9 mouse cellular contexts compared by ENCODE assay signal in the genomic region with DNA sequence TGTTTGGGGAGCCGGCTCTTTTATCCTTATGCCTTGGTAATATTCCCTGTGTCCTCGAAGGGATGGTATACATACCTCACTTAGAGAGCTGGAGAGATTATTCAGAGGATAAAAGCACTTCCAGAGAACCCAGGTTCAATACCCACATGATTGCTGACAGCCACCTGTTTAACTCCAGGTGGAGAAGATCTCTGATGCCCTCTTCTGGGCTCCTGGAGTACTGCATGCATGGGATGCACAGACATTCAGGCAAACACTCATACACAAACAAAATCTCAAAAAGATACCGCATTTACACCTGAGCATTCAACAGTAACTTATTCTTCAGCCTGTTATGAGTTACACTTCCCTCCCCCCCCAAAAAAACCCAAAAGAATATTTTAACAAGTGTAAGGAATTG. TPM values are rescaled to one million over a fixed set of nuclear protein-coding genes. Genes with fewer than 3 reads are reported as not detected.
DNase-seq lines count a peak whose midpoint lies in the region; ATAC-seq and TF ChIP-seq lines count a peak whose summit lies in the region.
"Had no signal": no experiment of that assay in that cellular context is flagged by ENCODE, and none has a peak within 500 bp of the region (broad histone marks: within the 10 kb centered on the region; RNA-seq: fewer than 3 reads in every experiment).

No protein-coding gene starts in this region.

- no peak overlapping the region for H3K4me2 ChIP-seq in intestine, postnatal 0 days (replicated peaks; ENCODE audit: low read depth)
- no peak overlapping the region for H3K4me2 ChIP-seq in intestine, embryonic 15.5 days (replicated peaks)
- H3K4me2 ChIP-seq: limb, embryonic 12.5 days had no signal

- 96% methylated on average over 3 of the region's 3 CpGs for WGBS in intestine, postnatal 0 days
- WGBS in intestine, embryonic 15.5 days: 97% methylated on average over 3 of the region's 3 CpGs

- peak; percentile 75 for TF ChIP-seq CTCF in intestine, postnatal 0 days (IDR thresholded peaks at IDR 0.05; ENCODE audit: low read depth)

- H3K4me3 ChIP-seq in intestine, postnatal 0 days (ENCODE audit: low read depth, low read length): no peak overlapping the region
- H3K4me3 ChIP-seq in intestine, embryonic 15.5 days (replicated peaks): no peak overlapping the region
- H3K4me3 ChIP-seq: limb, embryonic 12.5 days had no signal

- no peaks in the 10 kb centered on the region for H3K4me1 ChIP-seq in intestine, postnatal 0 days (replicated peaks; ENCODE audit: control insufficient read depth, insufficient read depth, low read length)
- no peaks in the 10 kb centered on the region for H3K4me1 ChIP-seq in intestine, embryonic 15.5 days (replicated peaks)
- H3K4me1 ChIP-seq: limb, embryonic 12.5 days had no signal

- H3K9ac ChIP-seq in intestine, postnatal 0 days (ENCODE audit: low read depth, low read length): no peak overlapping the region
- H3K9ac ChIP-seq in intestine, embryonic 15.5 days: no peak overlapping the region
- H3K9ac ChIP-seq: limb, embryonic 12.5 days had no signal

- H3K27me3 ChIP-seq in intestine, postnatal 0 days (replicated peaks; ENCODE audit: control insufficient read depth, insufficient read depth, low read length): no peaks in the 10 kb centered on the region
- H3K27me3 ChIP-seq in intestine, embryonic 15.5 days (replicated peaks): no peaks in the 10 kb centered on the region
- H3K27me3 ChIP-seq: limb, embryonic 12.5 days had no signal

- peaks cover 34% of the 10 kb centered on the region for H3K36me3 ChIP-seq in intestine, postnatal 0 days (ENCODE audit: control insufficient read depth, insufficient read depth)
- no peaks in the 10 kb centered on the region; the same call in 1 of the 2 replicates for H3K36me3 ChIP-seq in intestine, embryonic 15.5 days

- DNase-seq in ES-CJ7 (ENCODE audit: low read depth, low spot score): peak; percentile 86
- peak; percentile 62 for DNase-seq in c-Kit-positive CD71-positive TER-119-positive erythroid progenitor cells, embryonic 14.5 days (ENCODE audit: low spot score)
- no peak for DNase-seq in ovary, postnatal 36 days (ENCODE audit: low spot score)
- DNase-seq in ovary, postnatal 14 days (ENCODE audit: low spot score): no peak
- no peak for DNase-seq in cerebellum, adult 9-11 months

- no peak for ATAC-seq in intestine, postnatal 0 days
- no peak for ATAC-seq in intestine, embryonic 15.5 days
- ATAC-seq in megakaryocyte progenitor cell, adult 5-6 weeks (replicated peaks; ENCODE audit: poor library complexity): peak; percentile 78

- H3K27ac ChIP-seq in intestine, postnatal 0 days (ENCODE audit: low read depth, low read length): no peak overlapping the region
- no peak overlapping the region for H3K27ac ChIP-seq in intestine, embryonic 15.5 days
- H3K27ac ChIP-seq: limb, embryonic 12.5 days had no signal

- H3K9me3 ChIP-seq in intestine, postnatal 0 days (ENCODE audit: control insufficient read depth): no peaks in the 10 kb centered on the region
- H3K9me3 ChIP-seq in intestine, embryonic 15.5 days: no peaks in the 10 kb centered on the region
- H3K9me3 ChIP-seq: limb, embryonic 12.5 days had no signal

RNA-seq across cellular contexts. Expression of gene Esrp2, which starts 20.9 kb away (rescaled TPM):
- polyA plus RNA-seq in intestine, postnatal 0 days (2015; fragmentation: Nextera tagmentation; extraction: Ambion mirVana): 9.2 and 11.0 TPM in 2 replicates
- polyA plus RNA-seq in intestine, embryonic 15.5 days (2015; fragmentation: Nextera tagmentation; extraction: Ambion mirVana): 30.2 and 32.7 TPM in 2 replicates
- not detected in 2 replicates for total RNA-seq in megakaryocyte progenitor cell, adult 5-6 weeks (2015)
- not detected in 2 replicates for total RNA-seq in megakaryocyte progenitor cell, adult 5-6 weeks (2017)

RNA-seq across cellular contexts. Expression of gene Pla2g15, which starts 34.3 kb away (rescaled TPM):
- polyA plus RNA-seq in intestine, postnatal 0 days (2015; fragmentation: Nextera tagmentation; extraction: Ambion mirVana): 7.4 and 7.9 TPM in 2 replicates
- 10.2 and 10.7 TPM in 2 replicates for polyA plus RNA-seq in intestine, embryonic 15.5 days (2015; fragmentation: Nextera tagmentation; extraction: Ambion mirVana)
- total RNA-seq in megakaryocyte progenitor cell, adult 5-6 weeks (2015): 18.6 and 20.1 TPM in 2 replicates
- 16.0 and 18.8 TPM in 2 replicates for total RNA-seq in megakaryocyte progenitor cell, adult 5-6 weeks (2017)

RNA-seq across cellular contexts. Expression of gene Slc7a6, which starts 52.8 kb away (rescaled TPM):
- 18.0 and 18.4 TPM in 2 replicates for polyA plus RNA-seq in intestine, postnatal 0 days (2015; fragmentation: Nextera tagmentation; extraction: Ambion mirVana)
- polyA plus RNA-seq in intestine, embryonic 15.5 days (2015; fragmentation: Nextera tagmentation; extraction: Ambion mirVana): 34.4 and 37.9 TPM in 2 replicates
- 25.3 and 32.8 TPM in 2 replicates for total RNA-seq in megakaryocyte progenitor cell, adult 5-6 weeks (2015)
- total RNA-seq in megakaryocyte progenitor cell, adult 5-6 weeks (2017): 20.8 and 27.6 TPM in 2 replicates

RNA-seq across cellular contexts. Expression of gene Nfatc3, which starts 57.3 kb away (rescaled TPM):
- polyA plus RNA-seq in intestine, postnatal 0 days (2015; fragmentation: Nextera tagmentation; extraction: Ambion mirVana): 3.1 and 4.1 TPM in 2 replicates
- 6.0 and 6.2 TPM in 2 replicates for polyA plus RNA-seq in intestine, embryonic 15.5 days (2015; fragmentation: Nextera tagmentation; extraction: Ambion mirVana)
- 112 and 126 TPM in 2 replicates for total RNA-seq in megakaryocyte progenitor cell, adult 5-6 weeks (2015)
- total RNA-seq in megakaryocyte progenitor cell, adult 5-6 weeks (2017): 25.2 and 32.7 TPM in 2 replicates

Comparison
In these comparisons a context has a peak if more than half of its experiments do, and no peak if none do; other contexts are left out.
1. DNase-seq: peak in ES-CJ7 (single experiment) and c-Kit-positive CD71-positive TER-119-positive erythroid progenitor cells, embryonic 14.5 days (single experiment); none in ovary, postnatal 36 days (single experiment), ovary, postnatal 14 days (single experiment) and cerebellum, adult 9-11 months (single experiment).